Mouse (Mus musculus): ENCODE measurements at regions not wholly inside any gene's neighbourhood (a gene's known extent, or its start where the extent isn't known, plus 50 kb on each side); places are given as distances from the start of the nearest gene placed in this dataset.

GRCm38 (mm10) chr4:10141238-10141934, 732.9 kb upstream of the 2610301B20Rik start:
- DNase-seq (ENCODE audit: low spot score in 2 of 2) = no peak

- no peak for DNase-seq (ENCODE audit: low spot score in 2 of 2)
Observed at GRCm38 (mm10) chr4:10149911-10150310, 724.4 kb upstream of the 2610301B20Rik start.

- peak in 1 of 2 experiments; percentile 55 for DNase-seq (ENCODE audit: low spot score in 2 of 2)
Observed at GRCm38 (mm10) chr4:10150501-10150900, 723.8 kb upstream of the 2610301B20Rik start.

- no peak for DNase-seq (ENCODE audit: low spot score in 2 of 2)
Observed at GRCm38 (mm10) chr4:10155705-10156390, 718.5 kb upstream of the 2610301B20Rik start.

GRCm38 (mm10) chr4:10189896-10190295, 684.4 kb upstream of the 2610301B20Rik start:
- DNase-seq (ENCODE audit: low spot score in 2 of 2) = no peak

- no peak for DNase-seq (ENCODE audit: low spot score in 2 of 2)
Observed at GRCm38 (mm10) chr4:10197245-10197943, 676.9 kb upstream of the 2610301B20Rik start.

GRCm38 (mm10) chr4:10201835-10202234, 672.5 kb upstream of the 2610301B20Rik start:
- no peak for DNase-seq (ENCODE audit: low spot score in 2 of 2)

- DNase-seq (ENCODE audit: low spot score in 2 of 2) = no peak
Observed at GRCm38 (mm10) chr4:10204224-10204623, 670.1 kb upstream of the 2610301B20Rik start.

GRCm38 (mm10) chr4:10209324-10209923, 664.9 kb upstream of the 2610301B20Rik start:
- no peak for DNase-seq (ENCODE audit: low spot score in 2 of 2)

- no peak for DNase-seq (ENCODE audit: low spot score in 2 of 2)
Observed at GRCm38 (mm10) chr4:10211303-10211702, 663.0 kb upstream of the 2610301B20Rik start.

GRCm38 (mm10) chr4:10235324-10235723, 639.0 kb upstream of the 2610301B20Rik start:
- DNase-seq (ENCODE audit: low spot score in 2 of 2) = no peak

- no peak for DNase-seq (ENCODE audit: low spot score in 2 of 2)
Observed at GRCm38 (mm10) chr4:10242117-10242516, 632.2 kb upstream of the 2610301B20Rik start.

- no peak for DNase-seq (ENCODE audit: low spot score in 2 of 2)
Observed at GRCm38 (mm10) chr4:10242909-10243308, 631.4 kb upstream of the 2610301B20Rik start.

- DNase-seq (ENCODE audit: low spot score in 2 of 2) = no peak
Observed at GRCm38 (mm10) chr4:10254029-10254690, 620.1 kb upstream of the 2610301B20Rik start.

GRCm38 (mm10) chr4:10257537-10257936, 616.8 kb upstream of the 2610301B20Rik start:
- no peak for DNase-seq (ENCODE audit: low spot score in 2 of 2)

GRCm38 (mm10) chr4:10260351-10260750, 613.9 kb upstream of the 2610301B20Rik start:
- no peak for DNase-seq (ENCODE audit: low spot score in 2 of 2)

- no peak for DNase-seq (ENCODE audit: low spot score in 2 of 2)
Observed at GRCm38 (mm10) chr4:10265942-10266341, 608.4 kb upstream of the 2610301B20Rik start.

- no peak for DNase-seq (ENCODE audit: low spot score in 2 of 2)
Observed at GRCm38 (mm10) chr4:10285562-10285961, 588.7 kb upstream of the 2610301B20Rik start.

GRCm38 (mm10) chr4:10290326-10290725, 584.0 kb upstream of the 2610301B20Rik start:
- no peak for DNase-seq (ENCODE audit: low spot score in 2 of 2)

- DNase-seq (ENCODE audit: low spot score in 2 of 2) = no peak
Observed at GRCm38 (mm10) chr4:10295012-10295530, 579.2 kb upstream of the 2610301B20Rik start.

GRCm38 (mm10) chr4:10296220-10296619, 578.1 kb upstream of the 2610301B20Rik start:
- no peak for DNase-seq (ENCODE audit: low spot score in 2 of 2)

All from cerebellum, postnatal 4 days (tissue).